Mouse (Mus musculus): ENCODE results near the gene Lrp1.
A peak's percentile ranks its signal among the peaks of the same experiment; 100 is the strongest.

Gene Lrp1

GRCm38 (mm10) chr10:127614236-127615033, 6.5 kb downstream of the Lrp1 start:
- DNase-seq, result no peak

GRCm38 (mm10) chr10:127612079-127612775, 8.7 kb downstream of the Lrp1 start:
- no peak for DNase-seq

GRCm38 (mm10) chr10:127610066-127610415, 10.9 kb downstream of the Lrp1 start:
- no peak for DNase-seq

- peak; percentile 27 for DNase-seq
These were observed 11.4 kb downstream of the Lrp1 start for GRCm38 (mm10) chr10:127609415-127610065.

- DNase-seq, result no peak
These were observed 13.9 kb downstream of the Lrp1 start for GRCm38 (mm10) chr10:127607059-127607458.

GRCm38 (mm10) chr10:127605756-127606155, 15.2 kb downstream of the Lrp1 start:
- DNase-seq, result no peak

- DNase-seq, result no peak
These were observed 15.7 kb downstream of the Lrp1 start for GRCm38 (mm10) chr10:127605251-127605547.

- DNase-seq, result peak; percentile 73
These were observed 16.3 kb downstream of the Lrp1 start for GRCm38 (mm10) chr10:127604465-127605250.

- DNase-seq, result no peak
These were observed 17.2 kb downstream of the Lrp1 start for GRCm38 (mm10) chr10:127603437-127604371.

GRCm38 (mm10) chr10:127602194-127602593, 18.8 kb downstream of the Lrp1 start:
- DNase-seq, result no peak

- peak; percentile 72 for DNase-seq
These were observed 21.0 kb downstream of the Lrp1 start for GRCm38 (mm10) chr10:127599779-127600541.

- no peak for DNase-seq
These were observed 21.7 kb downstream of the Lrp1 start for GRCm38 (mm10) chr10:127599252-127599651.

- peak; percentile 34 for DNase-seq
These were observed 22.3 kb downstream of the Lrp1 start for GRCm38 (mm10) chr10:127598607-127599006.

GRCm38 (mm10) chr10:127597311-127597901, 23.5 kb downstream of the Lrp1 start:
- DNase-seq, result peak; percentile 20

- peak; percentile 64 for DNase-seq
These were observed 24.5 kb downstream of the Lrp1 start for GRCm38 (mm10) chr10:127596321-127596941.

- no peak for DNase-seq
These were observed 25.8 kb downstream of the Lrp1 start for GRCm38 (mm10) chr10:127594930-127595715.

GRCm38 (mm10) chr10:127594405-127594804, 26.5 kb downstream of the Lrp1 start:
- DNase-seq, result peak; percentile 25

GRCm38 (mm10) chr10:127592850-127593249, 28.1 kb downstream of the Lrp1 start:
- DNase-seq, result no peak

- DNase-seq, result no peak
These were observed 28.5 kb downstream of the Lrp1 start for GRCm38 (mm10) chr10:127592423-127592822.

Data from lung, postnatal 14 days (tissue).